Mouse (Mus musculus) adrenal gland, postnatal 0 days (tissue): Measurements from ENCODE around the gene Cldn34c2. TPM values are rescaled to one million over a fixed set of nuclear protein-coding genes. Genes with fewer than 3 reads are reported as not detected.

Experiments
- polyA plus RNA-seq: library from polyadenylated mRNA; unstranded; fragments of >200 nt; fragmentation: Nextera tagmentation; extraction: Ambion mirVana; gene quantifications from 2 replicates; pipeline ENCODE4 v1.2.1, GENCODE M21; 2015

Cldn34c2 gene
- 0.32 TPM in 1 of 2 replicates, not detected in the other for polyA plus RNA-seq

DNA sequence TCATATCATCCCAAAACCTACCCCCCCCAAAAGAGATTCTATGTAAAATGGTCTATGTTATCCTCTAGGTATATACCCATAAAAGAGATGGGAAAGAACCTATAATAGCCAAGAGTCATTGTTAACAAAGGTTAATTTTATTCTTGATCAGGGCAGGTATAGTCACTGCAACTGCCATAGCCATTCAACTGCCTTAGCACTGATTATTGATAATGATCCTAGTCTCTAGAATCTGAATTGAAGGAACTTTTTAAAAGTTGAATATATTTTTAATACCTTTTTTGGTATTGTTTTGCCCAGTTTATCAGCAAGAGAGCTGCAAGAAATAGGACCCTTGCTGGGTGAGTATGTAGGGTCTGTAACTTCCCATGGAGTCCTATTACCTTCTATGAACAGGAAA, at the start of gene Cldn34c2:
Gene Cldn34c2 (plus strand): TSS at position 301 of the 400 bp plus-strand sequence.

Other genes starting within 250 kb of the Cldn34c2 start
- not detected in 2 replicates for gene Gm17467, start 123.1 kb downstream of the Cldn34c2 start, polyA plus RNA-seq
- not detected in 2 replicates for gene Cldn34c3, start 212.0 kb downstream of the Cldn34c2 start, polyA plus RNA-seq